Mouse (Mus musculus) naive thymus-derived CD4-positive, alpha-beta T cell, adult 2 months (primary cell): ENCODE measurements around the gene Dhrs2.
A peak's percentile ranks its signal among the peaks of the same experiment; 100 is the strongest.

ENCODE experiments used
- DNase-seq: peaks from one replicate; pipeline ENCODE4 v3.0.0-alpha.2; 2011; ENCODE audit warnings: low read depth

Dhrs2 gene

DNA sequence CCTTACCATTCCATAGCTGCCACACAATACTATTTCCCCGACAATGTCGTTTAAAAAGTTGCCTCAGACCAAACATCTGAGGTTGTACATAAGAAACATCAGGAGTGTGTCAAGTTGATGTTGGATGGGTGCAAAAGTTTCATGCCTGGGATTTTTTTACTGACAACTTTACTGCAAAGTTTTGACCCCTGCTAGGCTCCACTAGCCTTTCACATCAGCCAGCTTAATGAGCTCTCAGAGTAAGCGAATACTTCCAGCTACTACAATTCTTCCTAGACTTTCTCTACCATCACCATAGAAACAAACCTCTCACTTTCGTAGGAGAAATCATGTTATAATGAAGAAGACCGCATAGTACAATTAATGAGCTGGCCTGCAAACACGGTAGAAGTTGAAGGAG, 26.5 kb downstream of the Dhrs2 start:
- no peak for DNase-seq

DNA sequence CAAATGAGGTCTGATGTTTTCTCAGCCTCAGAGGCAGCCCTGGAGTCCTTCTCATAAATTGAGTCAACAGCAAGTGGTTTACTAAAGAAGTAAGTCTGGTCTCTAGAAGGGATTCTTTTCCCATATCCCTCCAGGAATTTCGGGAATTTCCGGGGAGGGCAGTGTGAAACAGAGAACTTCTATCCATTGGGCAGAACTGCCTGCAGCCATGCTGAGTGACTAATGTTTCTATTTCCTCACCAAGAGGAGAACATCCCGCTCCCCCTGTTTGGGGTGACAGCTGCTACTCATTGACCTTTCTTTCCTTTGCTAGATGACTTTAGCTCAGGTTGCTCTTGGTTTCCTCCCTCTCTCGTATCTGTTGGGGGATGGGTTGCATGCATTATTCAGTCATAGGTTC, 31.8 kb downstream of the Dhrs2 start:
- no peak for DNase-seq

DNA sequence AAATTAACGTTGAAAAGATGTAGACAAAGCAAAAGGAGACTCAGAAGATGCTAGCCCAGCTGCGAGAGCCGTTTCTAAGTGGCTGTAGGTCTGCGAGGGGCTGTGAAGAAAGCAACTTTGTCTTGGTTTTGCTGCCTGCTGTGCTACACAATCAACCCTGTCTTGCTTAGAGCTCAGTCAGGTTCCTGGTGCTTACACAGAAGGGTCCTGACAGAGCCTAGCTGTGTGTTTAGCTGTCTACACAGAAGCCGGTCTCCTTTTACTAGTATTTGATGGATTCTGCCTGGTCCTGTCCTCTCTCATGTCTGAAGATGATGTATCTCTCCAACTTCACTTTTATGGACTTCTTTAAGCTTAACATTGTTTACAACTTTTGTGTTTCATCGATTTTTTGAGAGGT, 33.6 kb downstream of the Dhrs2 start:
- DNase-seq: no peak

DNA sequence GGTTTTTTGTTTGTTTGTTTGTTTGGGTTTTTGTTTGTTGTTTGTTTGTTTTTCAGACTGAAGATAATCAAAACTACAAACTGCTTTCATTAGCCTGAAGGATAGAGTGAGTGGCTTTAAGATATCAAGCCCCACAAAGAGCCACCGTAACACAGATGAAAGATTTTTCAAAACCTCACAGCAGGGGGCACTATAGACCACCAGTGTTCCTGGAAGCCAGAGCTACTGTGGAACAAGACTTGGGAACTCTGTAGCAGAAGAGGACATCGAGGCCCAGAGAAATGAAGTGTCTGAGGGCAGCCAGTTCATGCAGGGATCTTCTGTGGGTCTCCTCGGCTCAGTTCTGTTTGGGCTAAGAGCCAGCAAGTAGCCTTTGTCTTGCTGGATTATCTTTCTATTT, 49.4 kb downstream of the Dhrs2 start:
- DNase-seq: peak; percentile 29

DNA sequence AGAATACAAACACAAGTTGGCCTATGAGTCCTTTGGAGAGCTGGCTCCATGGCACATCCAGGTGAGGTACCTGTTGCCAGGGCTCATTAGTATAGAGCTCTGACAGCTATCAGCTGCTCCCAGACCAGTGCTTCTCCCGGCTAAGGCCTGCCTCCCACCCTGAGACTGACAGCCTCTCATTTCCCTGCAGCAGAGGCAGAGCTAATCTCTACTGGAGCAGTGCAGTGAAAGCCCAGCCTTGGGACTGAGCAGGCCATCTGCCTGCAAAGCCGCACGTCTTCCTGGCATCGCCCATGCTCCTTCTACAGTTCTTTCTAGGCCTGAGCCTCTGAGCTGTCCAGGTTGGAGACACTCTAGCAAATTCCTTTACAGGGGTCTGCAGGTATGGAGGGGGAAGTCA, 51.2 kb downstream of the Dhrs2 start:
- no peak for DNase-seq

DNA sequence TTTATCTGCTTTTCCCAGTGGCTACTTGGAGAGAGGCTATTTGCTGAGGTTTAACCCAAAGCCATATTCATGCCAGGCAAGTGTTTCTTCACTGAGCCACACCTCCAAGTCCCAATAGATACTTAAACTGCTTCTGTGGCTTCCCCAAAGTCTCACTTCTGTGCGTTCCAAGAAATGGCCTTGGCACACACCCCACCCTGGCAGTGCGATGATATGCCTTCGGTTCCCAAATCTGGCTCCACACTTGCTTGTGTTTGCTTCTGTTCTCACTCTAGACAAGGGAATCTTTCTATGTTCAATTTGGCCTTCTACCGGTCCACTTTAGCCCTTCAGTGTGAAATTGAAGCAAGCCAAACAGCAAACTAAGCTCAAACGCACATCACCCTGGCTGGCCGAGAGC, 53.0 kb downstream of the Dhrs2 start:
- no peak for DNase-seq

DNA sequence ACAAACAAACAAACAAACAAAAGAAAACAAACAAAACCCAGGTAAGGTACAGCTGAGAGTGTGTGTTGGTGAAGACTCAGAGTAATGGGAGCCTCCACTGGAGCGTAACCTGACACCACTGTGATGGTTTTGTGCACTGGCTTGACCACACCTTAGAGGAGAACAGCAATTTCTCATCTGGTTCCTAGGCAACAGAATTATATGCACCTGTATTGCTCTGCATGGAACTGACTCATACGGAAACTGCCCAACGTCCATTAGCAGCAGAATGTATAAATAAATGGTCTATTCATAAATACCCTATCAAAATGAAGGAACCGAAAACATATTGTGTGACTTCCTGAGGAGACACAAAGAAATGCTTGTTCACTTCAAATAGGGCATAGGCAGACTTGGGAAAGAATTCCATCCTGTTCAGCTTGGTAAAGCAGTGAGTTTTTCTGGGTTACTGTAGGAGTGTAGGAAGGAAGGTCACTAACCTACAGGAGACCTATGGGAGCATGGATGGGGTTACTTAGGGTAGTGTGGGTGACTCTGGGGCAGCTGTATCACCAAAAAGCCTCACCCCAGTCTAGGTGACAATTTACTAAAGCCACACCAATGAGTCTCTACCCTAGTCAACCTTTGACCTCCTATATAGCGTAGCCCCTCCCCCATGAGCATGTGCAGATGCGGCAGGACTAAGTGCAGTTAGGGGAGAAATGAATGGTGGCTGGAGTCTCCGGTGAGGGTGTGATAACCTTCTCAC, 57.7 kb downstream of the Dhrs2 start:
- no peak for DNase-seq
